Mouse (Mus musculus) midbrain, embryonic 14.5 days (tissue): ENCODE data around the gene Aff2. TPM values are rescaled to one million over a fixed set of nuclear protein-coding genes. Genes with fewer than 3 reads are reported as not detected.

ENCODE experiments used
- ATAC-seq: fragments of 200-750 bp; cut with Nextera tagmentation; 2 replicates; pipeline ENCODE4 v1.8.0; 2017; ENCODE audit warnings: moderate number of reproducible peaks, moderate library complexity; ENCODE audit not compliant: low FRiP score, low TSS enrichment
- DNase-seq: peaks from one replicate; pipeline ENCODE4 v3.0.0-alpha.2; 2015
- H3K27ac ChIP-seq: fragments of 300-500 bp; sonication (generic); replicated peaks from 2 replicates; pipeline ENCODE4 v1.5.1; 2014; ENCODE audit warnings: mild to moderate bottlenecking, low read depth, low read length, moderate library complexity
- H3K27me3 ChIP-seq: fragments of 300-500 bp; sonication (generic); 2 replicates; pipeline ENCODE4 v1.6.1; 2014; ENCODE audit warnings: low read length, control low read depth, mixed read lengths; ENCODE audit not compliant: control insufficient read depth, insufficient read depth
- H3K36me3 ChIP-seq: fragments of 300-500 bp; sonication (generic); 2 replicates; pipeline ENCODE4 v1.6.1; 2014; ENCODE audit warnings: low read length, control low read depth; ENCODE audit not compliant: control insufficient read depth, insufficient read depth
- H3K4me1 ChIP-seq: fragments of 300-500 bp; sonication (generic); 2 replicates; pipeline ENCODE4 v1.6.1; 2014; ENCODE audit warnings: mild to moderate bottlenecking, antibody characterized with exemption, low read length, control low read depth; ENCODE audit not compliant: control insufficient read depth, insufficient read depth
- H3K4me2 ChIP-seq: fragments of 300-500 bp; sonication (generic); 2 replicates; pipeline ENCODE4 v1.6.1; 2014; ENCODE audit warnings: mild to moderate bottlenecking, low read length, moderate library complexity
- H3K4me3 ChIP-seq: fragments of 300-500 bp; sonication (generic); replicated peaks from 2 replicates; pipeline ENCODE4 v1.5.1; 2014; ENCODE audit warnings: low read depth, low read length
- H3K9ac ChIP-seq: fragments of 300-500 bp; sonication (generic); replicated peaks from 2 replicates; pipeline ENCODE4 v1.6.1; 2014; ENCODE audit warnings: mild to moderate bottlenecking, low read length, moderate library complexity
- H3K9me3 ChIP-seq: fragments of 300-500 bp; sonication (generic); 2 replicates; pipeline ENCODE4 v1.6.1; 2016; ENCODE audit warnings: low read length, control low read depth, mixed read lengths; ENCODE audit not compliant: control insufficient read depth
- WGBS: fragments of 180-500 bp; shearing (Covaris S2); extraction: QIAGEN DNeasy Blood & Tissue Kit; methylation state at CpG from one replicate; pipeline ENCODE4 v1.1.7; 2014; 5-methylcytosine and 5-hydroxymethylcytosine counted together
- polyA plus RNA-seq: library from polyadenylated mRNA; unstranded; fragments of >200 nt; fragmentation: Nextera tagmentation; extraction: Ambion mirVana; gene quantifications from 2 replicates; pipeline ENCODE4 v1.2.1, GENCODE M21; 2014

Aff2 gene
- polyA plus RNA-seq, 1 experiment from 2014 or later, result 20.7 TPM

DNA sequence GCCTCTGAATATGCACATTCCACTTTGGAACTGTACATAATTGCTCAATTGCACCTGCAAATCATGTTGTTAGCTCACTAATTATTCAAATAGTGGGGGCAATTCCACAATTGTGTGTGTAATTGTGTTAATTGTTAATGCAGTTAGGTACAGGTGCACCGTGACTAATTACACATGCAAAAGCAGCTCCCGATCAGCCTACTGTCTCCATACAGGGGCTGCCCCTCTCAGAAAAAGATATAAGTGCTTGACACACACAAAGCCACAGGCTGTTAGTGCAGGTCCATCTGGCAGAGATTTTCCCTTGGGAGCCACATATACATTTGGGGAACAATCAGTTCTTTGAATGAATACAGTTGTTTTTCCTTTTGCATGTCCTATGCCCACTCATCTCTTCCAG, 302.9 kb downstream of the Aff2 start:
- Histone ChIP-seq H3K36me3 (no peaks in the 10 kb centered on the region), H3K9ac (no peak overlapping the region), H3K9me3 (no peaks in the 10 kb centered on the region), H3K4me1 (0 out of 2 replicates have a peak, but pooled peaks cover 4% of the 10 kb centered on the region), H3K27me3 (no peaks in the 10 kb centered on the region), H3K4me3 (no peak overlapping the region), H3K27ac (no peak overlapping the region), H3K4me2 (no peak overlapping the region)
- WGBS, result 71% methylated on average over 2 of the region's 2 CpGs
- DNase-seq, result no peak
- no peak for ATAC-seq

DNA sequence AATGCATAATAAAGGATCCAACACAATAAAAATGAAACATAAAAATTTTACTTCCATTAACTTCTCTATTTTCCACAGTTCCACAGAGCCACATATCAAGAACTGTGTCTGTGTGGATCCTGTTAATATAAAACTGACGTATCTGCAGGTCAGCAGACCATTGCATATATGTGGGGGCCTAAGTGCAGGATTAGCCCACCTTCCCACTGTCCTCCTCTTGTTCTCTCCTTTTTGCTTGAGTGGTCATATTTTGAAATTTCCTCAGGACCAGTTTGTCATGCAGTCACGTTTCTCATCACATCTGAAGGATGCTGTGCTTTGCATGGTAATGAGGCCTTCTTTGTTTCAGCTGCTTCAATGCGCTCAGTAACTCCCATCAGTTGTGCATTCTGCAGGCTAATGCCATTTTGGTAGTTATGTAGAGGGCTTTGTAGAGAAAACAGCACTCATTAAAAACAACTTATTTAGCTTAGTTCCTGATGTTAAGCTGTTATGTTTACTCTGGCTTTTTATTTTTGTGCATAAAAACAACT, 306.1 kb downstream of the Aff2 start:
- Histone ChIP-seq H3K4me3 (no peak overlapping the region), H3K4me2 (no peak overlapping the region), H3K9ac (no peak overlapping the region), H3K36me3 (no peaks in the 10 kb centered on the region), H3K4me1 (0 out of 2 replicates have a peak, but pooled peaks cover 4% of the 10 kb centered on the region), H3K27me3 (no peaks in the 10 kb centered on the region), H3K9me3 (no peaks in the 10 kb centered on the region), H3K27ac (no peak overlapping the region)
- DNase-seq, result peak; percentile 62
- peak; percentile 70; the same call in 1 of the 2 replicates for ATAC-seq
- WGBS, result 32% methylated on average over 3 of the region's 3 CpGs

DNA sequence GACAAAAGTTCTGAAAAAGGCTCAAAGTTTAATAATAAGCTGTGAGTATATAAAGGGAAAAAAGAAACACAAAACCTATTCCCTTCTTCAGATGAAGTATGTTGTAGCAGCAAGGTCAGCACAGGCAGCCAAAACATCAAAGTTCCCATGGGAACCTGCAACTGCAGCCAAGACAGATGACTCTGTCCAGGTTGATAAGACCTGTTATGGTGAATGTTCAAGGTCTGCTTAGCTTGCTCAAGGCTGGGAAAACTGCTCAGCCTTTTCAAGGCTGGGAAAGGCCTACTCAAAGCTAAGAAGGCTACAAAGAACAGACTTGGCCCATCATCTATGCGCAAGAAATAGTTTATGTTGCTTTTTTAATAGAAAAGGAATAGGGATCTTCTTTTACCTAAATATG, 315.6 kb downstream of the Aff2 start:
- Histone ChIP-seq H3K4me3 (no peak overlapping the region), H3K4me1 (no peaks in the 10 kb centered on the region), H3K27me3 (no peaks in the 10 kb centered on the region), H3K9me3 (no peaks in the 10 kb centered on the region), H3K9ac (no peak overlapping the region), H3K4me2 (no peak overlapping the region), H3K27ac (no peak overlapping the region), H3K36me3 (no peaks in the 10 kb centered on the region)
- WGBS, result 95% methylated on average over 1 of the region's 1 CpGs
- no peak for DNase-seq
- no peak for ATAC-seq

DNA sequence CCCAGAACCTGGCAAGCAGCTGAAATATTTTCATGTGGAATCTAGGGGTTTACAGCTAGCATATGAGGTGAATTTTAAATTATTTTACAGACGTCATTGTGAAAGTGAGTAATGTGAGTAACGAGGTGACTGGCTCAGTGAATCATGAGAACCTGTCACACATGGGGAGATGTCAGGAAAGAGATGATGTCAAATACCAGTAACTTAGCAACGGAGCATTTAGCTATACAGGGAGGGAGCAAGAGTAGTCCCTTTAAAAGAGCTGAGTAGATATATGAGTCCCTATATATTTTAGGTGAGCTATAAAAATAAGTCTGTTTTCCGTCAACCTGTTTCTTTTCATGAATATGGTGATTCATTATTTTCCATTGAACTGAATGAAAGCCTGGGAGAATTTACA, 338.7 kb downstream of the Aff2 start:
- no peak for DNase-seq
- H3K36me3 ChIP-seq, result no peaks in the 10 kb centered on the region
- no peak overlapping the region for H3K9ac ChIP-seq
- no peak overlapping the region for H3K4me3 ChIP-seq
- H3K9me3 ChIP-seq, result no peaks in the 10 kb centered on the region
- 59% methylated on average over 4 of the region's 4 CpGs for WGBS
- H3K27ac ChIP-seq, result no peak overlapping the region
- no peak overlapping the region for H3K4me2 ChIP-seq
- no peak for ATAC-seq
- H3K27me3 ChIP-seq, result no peaks in the 10 kb centered on the region
- no peaks in the 10 kb centered on the region for H3K4me1 ChIP-seq

DNA sequence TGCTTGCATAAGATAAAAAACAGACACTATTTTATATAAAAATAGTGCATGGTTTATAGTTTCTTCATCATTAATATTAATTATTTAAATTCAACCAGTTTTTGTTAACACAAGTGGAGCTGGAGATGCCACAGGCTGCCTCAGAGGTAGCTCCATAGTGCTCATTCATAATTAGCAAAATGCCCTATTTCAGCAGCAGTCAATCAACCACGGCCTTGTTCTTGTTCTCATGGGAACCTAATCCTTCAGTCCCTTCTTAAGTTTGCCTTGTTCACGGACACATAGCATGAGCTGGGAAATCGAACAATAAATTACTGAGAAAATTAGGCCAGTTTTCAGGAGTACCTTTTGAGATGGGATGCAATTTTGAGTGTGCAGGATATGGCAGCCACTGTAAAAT, 378.9 kb downstream of the Aff2 start:
- no peak for ATAC-seq
- 23% methylated on average over 3 of the region's 3 CpGs for WGBS

DNA sequence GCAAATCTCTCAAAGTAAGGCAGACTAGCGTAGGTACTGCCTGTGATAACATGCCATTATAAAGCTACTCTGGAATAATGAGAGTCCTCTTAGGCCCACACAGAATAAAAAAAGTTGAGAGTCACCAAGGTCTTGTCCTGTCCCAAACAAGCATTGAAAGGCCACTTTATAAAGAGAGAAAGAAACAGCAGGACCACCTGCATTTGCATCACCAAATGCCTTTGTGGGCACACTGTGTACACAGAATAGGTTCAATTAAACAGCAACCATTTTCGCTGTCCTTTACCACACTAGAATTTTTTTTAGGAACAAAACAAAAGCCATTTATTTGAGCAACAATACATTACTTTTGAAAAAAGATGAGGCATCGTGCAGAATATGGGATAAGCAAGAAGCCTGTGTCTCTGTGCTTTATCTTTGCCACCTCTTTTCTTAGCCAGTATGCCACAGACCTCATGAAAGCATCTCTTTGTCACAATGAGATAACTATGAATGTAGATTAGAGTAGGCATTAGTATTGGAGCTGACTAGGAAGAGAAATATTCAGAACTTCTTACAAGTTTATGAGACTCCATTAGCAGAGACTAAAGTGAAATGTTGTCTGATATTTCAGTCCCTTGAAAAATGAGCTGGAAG, 385.0 kb downstream of the Aff2 start:
- 20% methylated on average over 3 of the region's 3 CpGs for WGBS
- H3K36me3 ChIP-seq, result no peaks in the 10 kb centered on the region
- no peak overlapping the region for H3K27ac ChIP-seq
- ATAC-seq (no peak), DNase-seq (no peak)
- no peak overlapping the region for H3K9ac ChIP-seq
- no peaks in the 10 kb centered on the region for H3K4me1 ChIP-seq
- H3K27me3 ChIP-seq, result no peaks in the 10 kb centered on the region
- H3K4me3 ChIP-seq, result no peak overlapping the region
- no peaks in the 10 kb centered on the region for H3K9me3 ChIP-seq
- no peak overlapping the region for H3K4me2 ChIP-seq

More for the DNA sequence above, 378.9 kb downstream of the Aff2 start:
- no peak overlapping the region for H3K27ac ChIP-seq
- H3K9ac ChIP-seq, result no peak overlapping the region
- peak; percentile 10 for DNase-seq
- H3K36me3 ChIP-seq, result no peaks in the 10 kb centered on the region
- H3K4me1 ChIP-seq, result no peaks in the 10 kb centered on the region
- no peaks in the 10 kb centered on the region for H3K9me3 ChIP-seq
- H3K4me2 ChIP-seq, result no peak overlapping the region
- H3K4me3 ChIP-seq, result no peak overlapping the region
- no peaks in the 10 kb centered on the region for H3K27me3 ChIP-seq

DNA sequence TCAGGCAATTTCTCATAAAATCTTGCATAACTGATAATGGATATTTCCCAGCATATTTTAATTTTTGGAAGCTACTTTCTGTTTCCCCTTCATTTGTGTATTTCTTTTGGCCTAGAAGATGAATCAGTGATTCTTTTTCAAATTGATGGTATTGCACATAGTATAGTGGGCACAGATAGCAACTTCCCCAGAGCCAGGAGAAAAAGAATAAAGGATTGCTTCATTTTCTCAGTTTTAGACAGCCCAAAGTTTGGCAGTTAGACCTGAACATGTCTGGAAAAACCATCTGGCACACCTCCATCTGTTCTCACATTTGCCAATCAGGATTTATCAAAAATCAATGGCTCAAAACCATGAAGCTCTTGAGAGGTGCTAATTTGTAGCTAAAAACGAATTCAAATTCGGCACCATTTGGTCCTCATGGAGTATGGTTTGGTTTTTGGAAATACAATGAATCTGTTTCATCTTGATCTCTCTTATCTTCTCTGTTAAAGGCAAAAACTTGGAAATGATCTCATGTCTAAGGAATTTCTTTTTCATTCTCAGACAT, 441.9 kb downstream of the Aff2 start:
- H3K9ac ChIP-seq, result no peak overlapping the region
- ATAC-seq (no peak), DNase-seq (no peak)
- H3K27ac ChIP-seq, result no peak overlapping the region
- no peak overlapping the region for H3K4me3 ChIP-seq
- H3K4me1 ChIP-seq, result no peaks in the 10 kb centered on the region
- H3K27me3 ChIP-seq, result no peaks in the 10 kb centered on the region
- no peaks in the 10 kb centered on the region for H3K9me3 ChIP-seq
- H3K36me3 ChIP-seq, result no peaks in the 10 kb centered on the region
- 82% methylated on average over 2 of the region's 2 CpGs for WGBS
- H3K4me2 ChIP-seq, result no peak overlapping the region

DNA sequence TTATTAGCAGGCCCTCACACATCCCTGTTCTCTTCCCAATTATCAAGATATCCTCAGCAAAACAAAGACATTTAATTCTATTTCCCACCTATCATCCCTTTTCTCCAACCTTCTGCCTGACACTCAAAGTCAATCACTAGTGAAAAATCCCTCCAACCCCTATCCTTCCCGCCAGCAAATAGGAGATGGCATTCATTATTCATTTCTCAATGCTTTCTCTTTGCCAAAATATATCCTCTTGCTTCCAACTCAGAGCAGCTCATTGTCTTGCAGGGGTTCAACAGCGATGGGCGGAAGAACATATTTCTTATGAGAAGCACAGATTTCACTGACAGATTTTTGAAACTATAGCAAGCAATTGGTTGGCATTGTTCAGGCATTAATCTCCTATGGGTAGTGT, 442.4 kb downstream of the Aff2 start:
- no peak for DNase-seq
- ATAC-seq, result no peak

DNA sequence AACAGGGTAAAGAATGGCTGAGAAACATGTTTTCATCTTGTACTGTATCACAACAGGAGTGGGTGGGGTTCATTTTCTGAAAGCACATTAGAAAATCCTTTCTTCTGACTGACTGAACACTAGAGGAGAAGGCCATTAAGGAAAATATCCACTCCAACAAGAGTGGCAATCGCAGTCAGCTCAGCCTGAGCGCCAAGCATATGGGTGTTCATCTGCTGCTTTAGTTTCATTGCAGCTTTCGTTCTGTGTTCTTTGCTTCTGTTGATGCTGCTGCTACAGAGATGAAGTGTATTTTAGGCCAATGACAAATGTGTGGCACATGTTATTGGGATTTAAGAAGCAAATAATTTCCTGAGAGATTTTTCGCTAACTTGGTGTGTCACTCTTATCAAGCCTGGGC, 451.7 kb downstream of the Aff2 start:
- H3K9ac ChIP-seq, result no peak overlapping the region
- no peak for ATAC-seq
- H3K4me1 ChIP-seq, result no peaks in the 10 kb centered on the region
- 90% methylated on average over 4 of the region's 4 CpGs for WGBS
- H3K4me3 ChIP-seq, result no peak overlapping the region
- no peaks in the 10 kb centered on the region for H3K36me3 ChIP-seq
- no peaks in the 10 kb centered on the region for H3K27me3 ChIP-seq
- no peak overlapping the region for H3K27ac ChIP-seq
- H3K9me3 ChIP-seq, result no peaks in the 10 kb centered on the region
- DNase-seq, result no peak
- H3K4me2 ChIP-seq, result no peak overlapping the region

More for the DNA sequence above, 442.4 kb downstream of the Aff2 start:
- Histone ChIP-seq H3K9ac (no peak overlapping the region), H3K4me1 (no peaks in the 10 kb centered on the region), H3K27ac (no peak overlapping the region), H3K4me2 (no peak overlapping the region), H3K36me3 (no peaks in the 10 kb centered on the region), H3K9me3 (no peaks in the 10 kb centered on the region), H3K27me3 (no peaks in the 10 kb centered on the region), H3K4me3 (no peak overlapping the region)
- WGBS, result 81% methylated on average over 3 of the region's 3 CpGs
